In genomic region chr10:69926158-69926882, GRCm38 (mm10) we compare ENCODE assay signal across 8 mouse cellular contexts.
DNase-seq lines count a peak whose midpoint lies in the region; ATAC-seq and TF ChIP-seq lines count a peak whose summit lies in the region.

No protein-coding gene starts in this region.

- 0 out of 2 replicates have a peak overlapping the region, but pooled peaks have one; percentile 21 for H3K9ac ChIP-seq in forebrain, embryonic 12.5 days
- peak overlapping the region; percentile 26 for H3K9ac ChIP-seq in liver, embryonic 11.5 days (ENCODE audit: low read depth, low read length)
- H3K9ac ChIP-seq in neural tube, embryonic 15.5 days (replicated peaks), result no peak overlapping the region

- H3K4me3 ChIP-seq in lung, adult 2 months (replicated peaks; ENCODE audit: extremely low read depth, low read depth, low read length), result no peak overlapping the region
- peak overlapping the region; percentile 31 for H3K4me3 ChIP-seq in forebrain, embryonic 12.5 days (replicated peaks)
- peak overlapping the region; percentile 49; the same call in 1 of the 2 replicates for H3K4me3 ChIP-seq in liver, embryonic 11.5 days (ENCODE audit: low read depth, low read length)
- peak overlapping the region; percentile 12; the same call in 1 of the 2 replicates for H3K4me3 ChIP-seq in neural tube, embryonic 15.5 days (replicated peaks)

- ATAC-seq in forebrain, embryonic 12.5 days (ENCODE audit: low FRiP score), result no peak
- no peak for ATAC-seq in liver, embryonic 11.5 days (replicated peaks; ENCODE audit: low FRiP score)
- ATAC-seq in neural tube, embryonic 15.5 days (ENCODE audit: low FRiP score), result no peak
- ATAC-seq in erythroid progenitor cell, adult 5-6 weeks (replicated peaks; ENCODE audit: low FRiP score, poor library complexity, severe bottlenecking), result no peak

- peaks cover 13% of the 10 kb centered on the region for H3K27me3 ChIP-seq in forebrain, embryonic 12.5 days
- H3K27me3 ChIP-seq in liver, embryonic 11.5 days (replicated peaks; ENCODE audit: control insufficient read depth, insufficient read depth, low read length), result peaks cover 5% of the 10 kb centered on the region
- H3K27me3 ChIP-seq in neural tube, embryonic 15.5 days (replicated peaks), result no peaks in the 10 kb centered on the region

- no peak for TF ChIP-seq CTCF in lung, adult 2 months (IDR thresholded peaks at IDR 0.05; ENCODE audit: insufficient read depth, low read length)

- no peak for TF ChIP-seq POLR2A in lung, adult 2 months (IDR thresholded peaks at IDR 0.05; ENCODE audit: borderline replicate concordance, extremely low read depth, low read depth, low read length)

- H3K36me3 ChIP-seq in forebrain, embryonic 12.5 days (replicated peaks), result no peaks in the 10 kb centered on the region
- H3K36me3 ChIP-seq in liver, embryonic 11.5 days (ENCODE audit: control insufficient read depth, insufficient read depth, low read length), result no peaks in the 10 kb centered on the region
- H3K36me3 ChIP-seq in neural tube, embryonic 15.5 days, result 0 out of 2 replicates have a peak, but pooled peaks cover 3% of the 10 kb centered on the region

- DNase-seq in lung, adult 2 months, result peak; percentile 17
- no peak for DNase-seq in lung, postnatal 14 days
- DNase-seq in liver, embryonic 11.5 days (ENCODE audit: low spot score), result no peak
- DNase-seq in frontal cortex, adult 2 months (ENCODE audit: extremely low spot score in 1 of 2, low spot score in 1 of 2), result no peak
- DNase-seq in adrenal gland, postnatal 4 days (ENCODE audit: low spot score in 2 of 2), result no peak

- peak overlapping the region; percentile 53 for H3K4me2 ChIP-seq in forebrain, embryonic 12.5 days
- H3K4me2 ChIP-seq in liver, embryonic 11.5 days, result peak overlapping the region; percentile 91
- peak overlapping the region; percentile 45 for H3K4me2 ChIP-seq in neural tube, embryonic 15.5 days

- no peak overlapping the region for H3K27ac ChIP-seq in forebrain, embryonic 12.5 days
- no peak overlapping the region; the same call in 1 of the 2 replicates for H3K27ac ChIP-seq in liver, embryonic 11.5 days (ENCODE audit: low read depth, low read length)
- H3K27ac ChIP-seq in neural tube, embryonic 15.5 days (replicated peaks), result peak overlapping the region; percentile 33; the same call in 1 of the 2 replicates

- no peaks in the 10 kb centered on the region for H3K9me3 ChIP-seq in forebrain, embryonic 12.5 days
- H3K9me3 ChIP-seq in liver, embryonic 11.5 days (ENCODE audit: control insufficient read depth, low read length), result no peaks in the 10 kb centered on the region
- no peaks in the 10 kb centered on the region for H3K9me3 ChIP-seq in neural tube, embryonic 15.5 days (replicated peaks)

- 2% methylated on average over 11 of the region's 11 CpGs for WGBS in lung, adult 2 months
- WGBS in forebrain, embryonic 12.5 days, result under 1% methylated on average over 11 of the region's 11 CpGs
- WGBS in liver, embryonic 11.5 days, result 7% methylated on average over 11 of the region's 11 CpGs
- WGBS in neural tube, embryonic 15.5 days, result 3% methylated on average over 11 of the region's 11 CpGs

- H3K4me1 ChIP-seq in lung, adult 2 months (ENCODE audit: control insufficient read depth, insufficient read depth, low read length), result peaks cover 14% of the 10 kb centered on the region
- peaks cover 39% of the 10 kb centered on the region for H3K4me1 ChIP-seq in forebrain, embryonic 12.5 days
- peaks cover 17% of the 10 kb centered on the region for H3K4me1 ChIP-seq in liver, embryonic 11.5 days (replicated peaks; ENCODE audit: control insufficient read depth, insufficient read depth, low read length)
- H3K4me1 ChIP-seq in neural tube, embryonic 15.5 days, result peaks cover 30% of the 10 kb centered on the region
